Comparison of ENCODE assay signal across 8 mouse cellular contexts in the genomic region with DNA sequence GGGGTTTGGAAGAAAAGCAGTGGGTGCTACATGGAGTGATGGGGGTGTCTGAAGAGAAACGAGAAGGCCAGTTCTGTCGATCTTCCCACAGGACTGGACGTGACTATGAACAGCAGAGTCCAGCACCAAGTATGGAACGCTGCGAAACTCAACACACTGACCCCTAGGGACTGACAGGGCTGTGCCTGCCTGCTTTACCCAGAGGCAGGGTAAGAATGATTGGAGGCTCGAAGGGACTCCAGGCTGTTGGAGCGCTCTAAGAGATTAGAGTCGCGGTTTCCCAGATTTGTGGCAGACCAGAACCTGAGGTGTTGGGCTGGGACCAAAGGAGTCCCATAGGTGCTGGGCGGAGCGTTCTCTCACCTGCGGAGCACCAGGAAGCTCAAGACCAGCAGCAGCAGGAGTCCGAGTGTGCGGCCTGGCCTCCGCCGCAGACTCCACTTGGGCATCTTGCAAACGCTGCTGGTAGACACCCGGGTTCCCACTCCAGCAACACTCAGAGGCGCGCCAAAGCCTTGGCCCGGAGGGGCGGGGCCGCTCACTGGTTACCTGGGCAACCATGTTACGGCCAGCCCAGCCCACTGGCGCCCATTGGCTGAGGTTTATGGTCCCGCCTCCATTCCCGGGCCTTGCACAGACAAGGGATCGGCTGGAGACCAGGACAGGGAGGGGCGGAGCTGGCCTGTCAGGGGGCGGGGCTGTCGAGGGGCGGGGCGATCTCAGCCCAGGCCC. TPM values are rescaled to one million over a fixed set of nuclear protein-coding genes. Genes with fewer than 3 reads are reported as not detected.
DNase-seq lines count a peak whose midpoint lies in the region; ATAC-seq and TF ChIP-seq lines count a peak whose summit lies in the region.

A gene (minus strand): TSS at position 534 of the 732 bp plus-strand sequence.

- peak within 1 kb of the TSS; percentile 48 for H3K4me3 ChIP-seq in hindbrain, embryonic 11.5 days (ENCODE audit: low read depth, low read length)
- peak within 1 kb of the TSS; percentile 47 for H3K4me3 ChIP-seq in lung, embryonic 14.5 days (ENCODE audit: low read depth, low read length)

- peak; percentile 100 for ATAC-seq in hindbrain, embryonic 11.5 days (ENCODE audit: low FRiP score)
- peak; percentile 100 for ATAC-seq in lung, embryonic 14.5 days (ENCODE audit: insufficient read depth)

- H3K27ac ChIP-seq in hindbrain, embryonic 11.5 days (ENCODE audit: low read depth, low read length), result no peak within 1 kb of the TSS; the same call in 1 of the 2 replicates
- peak within 1 kb of the TSS; percentile 84 for H3K27ac ChIP-seq in lung, embryonic 14.5 days (ENCODE audit: low read depth)

- DNase-seq in adrenal gland, adult (ENCODE audit: inconsistent age in 2 of 2, low spot score in 1 of 2), result peak; percentile 95 to 98
- DNase-seq in cerebellum, postnatal 4 days (ENCODE audit: low spot score in 2 of 2), result peak; percentile 81 to 93
- DNase-seq in frontal cortex, postnatal 25 days (ENCODE audit: low spot score in 2 of 2), result peak; percentile 52 to 63
- peak; percentile 96 for DNase-seq in hindbrain, embryonic 11.5 days (ENCODE audit: low spot score)
- peak; percentile 90 for DNase-seq in layer of hippocampus, adult 9-11 months
- DNase-seq in lung, embryonic 14.5 days, result peak; percentile 98
- DNase-seq in ovary, postnatal 10 days (ENCODE audit: low spot score), result peak; percentile 85
- peak; percentile 20 for DNase-seq in thymus, postnatal 14 days

- WGBS in hindbrain, embryonic 11.5 days, result under 1% methylated on average over 33 of the region's 33 CpGs
- under 1% methylated on average over 33 of the region's 33 CpGs for WGBS in lung, embryonic 14.5 days

- peak within 1 kb of the TSS; percentile 58 for H3K9ac ChIP-seq in hindbrain, embryonic 11.5 days (ENCODE audit: low read depth, low read length)
- peak within 1 kb of the TSS; percentile 52 for H3K9ac ChIP-seq in lung, embryonic 14.5 days

- H3K27me3 ChIP-seq in hindbrain, embryonic 11.5 days (ENCODE audit: control insufficient read depth, insufficient read depth, low read length), result no peaks in the 10 kb centered on the region
- no peaks in the 10 kb centered on the region for H3K27me3 ChIP-seq in lung, embryonic 14.5 days (ENCODE audit: insufficient read depth, low read length)

- H3K4me1 ChIP-seq in hindbrain, embryonic 11.5 days (replicated peaks; ENCODE audit: control insufficient read depth, insufficient read depth, low read length), result no peaks in the 10 kb centered on the region
- no peaks in the 10 kb centered on the region for H3K4me1 ChIP-seq in lung, embryonic 14.5 days (ENCODE audit: insufficient read depth)

- no peaks in the 10 kb centered on the region for H3K36me3 ChIP-seq in hindbrain, embryonic 11.5 days (ENCODE audit: control insufficient read depth, insufficient read depth, low read length)
- H3K36me3 ChIP-seq in lung, embryonic 14.5 days (ENCODE audit: insufficient read depth), result no peaks in the 10 kb centered on the region

- peak within 1 kb of the TSS; percentile 91 for H3K4me2 ChIP-seq in hindbrain, embryonic 11.5 days (replicated peaks; ENCODE audit: low read depth, low read length)
- H3K4me2 ChIP-seq in lung, embryonic 14.5 days, result peak within 1 kb of the TSS; percentile 84

- H3K9me3 ChIP-seq in hindbrain, embryonic 11.5 days (ENCODE audit: control insufficient read depth, low read length), result no peaks in the 10 kb centered on the region
- no peaks in the 10 kb centered on the region for H3K9me3 ChIP-seq in lung, embryonic 14.5 days (ENCODE audit: low read depth, low read length)

- peak; percentile 30; the same call in 1 of the 2 replicates for TF ChIP-seq CTCF in lung, embryonic 14.5 days (IDR thresholded peaks at IDR 0.05; ENCODE audit: low read depth)

RNA-seq across cellular contexts. Expression of the gene that starts here (rescaled TPM):
- 3.7 and 4.5 TPM in 2 replicates for polyA plus RNA-seq in hindbrain, embryonic 11.5 days (2014; fragmentation: Nextera tagmentation; extraction: Ambion mirVana)
- polyA plus RNA-seq in lung, embryonic 14.5 days (2014; fragmentation: Nextera tagmentation; extraction: Ambion mirVana), result 8.0 and 10.9 TPM in 2 replicates

Comparison
In these comparisons a context has a peak if more than half of its experiments do, and no peak if none do; other contexts are left out.
1. DNase-seq: peak in every context shown above with its lines; median percentile 98 in lung, embryonic 14.5 days; 96 in adrenal gland, adult; 96 in hindbrain, embryonic 11.5 days; 90 in layer of hippocampus, adult 9-11 months; 87 in cerebellum, postnatal 4 days; 85 in ovary, postnatal 10 days; 58 in frontal cortex, postnatal 25 days; 20 in thymus, postnatal 14 days.